Comparison of ENCODE assay signal across 14 mouse cellular contexts in genomic region chr3:43424886-43425285, GRCm38 (mm10).
"Had no signal": no experiment of that assay in that cellular context is flagged by ENCODE, and none has a peak within 500 bp of the region (broad histone marks: within the 10 kb centered on the region; RNA-seq: fewer than 3 reads in every experiment).

No protein-coding gene starts in this region.

- H3K9ac ChIP-seq: limb, embryonic 15.5 days; liver, embryonic 12.5 days; midbrain, embryonic 12.5 days; neural tube, embryonic 13.5 days had no signal

- H3K4me3 ChIP-seq: limb, embryonic 15.5 days; liver, embryonic 12.5 days; midbrain, embryonic 12.5 days; neural tube, embryonic 13.5 days had no signal

- H3K4me1 ChIP-seq: limb, embryonic 15.5 days; liver, embryonic 12.5 days; midbrain, embryonic 12.5 days; neural tube, embryonic 13.5 days had no signal

- H3K4me2 ChIP-seq: limb, embryonic 15.5 days; liver, embryonic 12.5 days; midbrain, embryonic 12.5 days; neural tube, embryonic 13.5 days had no signal

- H3K9me3 ChIP-seq: limb, embryonic 15.5 days; liver, embryonic 12.5 days; midbrain, embryonic 12.5 days; neural tube, embryonic 13.5 days had no signal

- H3K36me3 ChIP-seq: limb, embryonic 15.5 days; liver, embryonic 12.5 days; midbrain, embryonic 12.5 days; neural tube, embryonic 13.5 days had no signal

- DNase-seq: kidney, adult 8-10 months; kidney, postnatal 36 days; layer of hippocampus, adult 9-11 months; layer of hippocampus, postnatal 36 days; lung, postnatal 36 days; right cerebral cortex, adult 18-20 months; right cerebral cortex, postnatal 25 days; thymus, postnatal 36 days had no signal

- ATAC-seq: intestine, postnatal 0 days; liver, embryonic 12.5 days had no signal

- H3K27ac ChIP-seq: kidney, postnatal 0 days; limb, embryonic 15.5 days; liver, embryonic 12.5 days; midbrain, embryonic 12.5 days; neural tube, embryonic 13.5 days had no signal

- H3K27me3 ChIP-seq: limb, embryonic 15.5 days; liver, embryonic 12.5 days; midbrain, embryonic 12.5 days; neural tube, embryonic 13.5 days had no signal
